Mouse (Mus musculus) gastrocnemius, adult 18-20 months (tissue): ENCODE measurements around the gene Rbfox2. TPM values are rescaled to one million over a fixed set of nuclear protein-coding genes. Genes with fewer than 3 reads are reported as not detected.

ENCODE experiments used
- DNase-seq: peaks from one replicate; pipeline ENCODE4 v3.0.0; 2021; ENCODE audit warnings: low spot score
- total RNA-seq, 2 experiments: library from RNA; stranded (reverse); gene quantifications; 2 replicates each; pipeline ENCODE4 v1.2.3; 2021

Gene Rbfox2
- total RNA-seq, 2 experiments from 2014 or later = 55.1 to 60.4 TPM

GRCm38 (mm10) chr15:77110452-77110851 lies 196.4 kb downstream of the Rbfox2 start:
- DNase-seq = no peak

DNA sequence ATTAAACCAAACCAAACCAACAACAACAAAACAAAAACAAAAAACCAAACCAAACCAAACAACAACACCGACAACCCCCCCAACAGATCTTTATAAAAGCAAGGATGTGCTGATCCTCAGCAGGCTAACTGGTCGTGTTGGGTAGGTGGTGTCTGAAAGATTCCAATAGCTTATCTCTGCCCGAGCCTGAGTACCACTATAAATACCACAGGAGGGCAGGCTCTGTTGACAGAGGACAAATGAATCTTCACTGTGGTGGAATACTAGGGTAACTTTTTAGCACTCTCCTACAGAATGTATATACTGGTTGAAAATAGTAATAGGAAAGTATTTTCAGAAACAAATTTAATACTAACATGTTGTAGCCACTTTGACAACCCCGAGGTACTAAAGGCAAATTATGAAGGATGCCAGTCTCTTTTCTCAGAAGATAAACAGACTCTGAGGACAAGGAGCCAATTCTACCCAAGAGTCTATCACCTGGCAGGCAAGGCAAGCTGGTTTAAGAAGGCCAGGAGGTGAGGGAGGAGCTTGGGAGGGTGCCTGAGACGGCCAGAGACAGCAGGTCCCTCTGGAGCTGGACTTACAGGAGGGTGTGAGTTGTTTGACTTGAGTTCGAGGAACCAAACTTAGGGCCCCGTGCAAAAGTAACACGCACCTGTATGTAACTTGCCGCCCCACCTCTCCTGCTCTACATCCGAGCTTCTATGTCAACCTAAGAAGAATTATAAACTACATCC lies 199.5 kb downstream of the Rbfox2 start:
- DNase-seq = no peak

DNA sequence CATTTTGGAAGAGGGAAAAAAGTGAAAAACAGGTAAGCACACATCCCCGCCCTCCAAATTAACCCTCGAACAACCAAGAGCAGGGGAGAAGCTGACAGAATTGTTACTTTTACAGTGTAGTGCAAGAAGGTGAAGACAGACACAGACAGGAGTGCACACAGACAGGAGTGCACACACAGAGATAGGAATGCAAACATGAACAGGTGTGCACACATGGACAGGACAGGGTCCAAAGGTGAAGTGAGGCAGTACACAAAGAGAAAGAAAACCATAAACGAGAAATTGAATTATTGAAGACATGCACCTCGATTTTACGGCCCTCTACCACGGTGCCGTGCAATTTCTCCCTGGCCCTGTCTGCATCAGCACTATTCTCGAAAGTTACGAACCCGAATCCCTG lies 201.5 kb downstream of the Rbfox2 start:
- no peak for DNase-seq

DNA sequence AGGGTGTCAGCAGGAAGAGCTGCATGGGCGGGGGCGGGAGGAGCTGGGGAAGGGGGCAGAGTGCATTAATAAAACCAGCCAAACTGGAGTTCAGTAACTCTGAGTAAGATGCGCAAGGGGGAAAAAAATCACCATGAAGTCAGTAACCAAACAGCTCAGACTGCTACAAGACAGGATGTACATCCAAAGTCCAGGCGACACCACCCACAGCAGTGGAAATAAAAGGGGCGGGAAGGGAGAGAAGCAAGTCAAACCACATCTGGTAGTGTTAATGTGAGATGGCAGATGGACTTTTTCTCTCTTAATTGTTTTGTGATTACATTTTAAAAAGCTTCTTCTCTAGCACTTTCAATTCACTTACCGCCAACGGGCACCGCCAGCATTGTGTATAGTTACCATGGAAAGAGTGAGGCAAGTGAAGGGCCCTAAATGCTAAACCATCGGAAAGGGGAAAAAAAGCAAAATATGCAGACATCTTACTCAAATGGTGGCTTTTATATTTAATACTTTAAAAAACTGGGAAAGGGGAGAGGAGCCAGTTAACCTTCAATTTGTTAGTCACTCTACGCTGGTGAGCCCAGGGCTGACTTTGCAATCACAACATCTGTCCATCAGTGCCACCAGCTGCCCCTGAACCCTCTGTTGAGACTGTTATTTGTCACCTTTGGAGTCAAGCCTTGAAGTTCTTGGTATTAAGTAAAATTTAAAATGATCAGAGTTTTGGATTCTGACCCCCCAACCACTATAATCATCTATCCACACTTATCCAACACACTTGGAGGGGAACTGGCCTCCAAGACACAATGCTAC lies 202.2 kb downstream of the Rbfox2 start:
- no peak for DNase-seq

- no peak for DNase-seq
Measured at GRCm38 (mm10) chr15:77102685-77103084, 204.1 kb downstream of the Rbfox2 start.

- no peak for DNase-seq
Measured at GRCm38 (mm10) chr15:77099756-77100155, 207.0 kb downstream of the Rbfox2 start.

DNA sequence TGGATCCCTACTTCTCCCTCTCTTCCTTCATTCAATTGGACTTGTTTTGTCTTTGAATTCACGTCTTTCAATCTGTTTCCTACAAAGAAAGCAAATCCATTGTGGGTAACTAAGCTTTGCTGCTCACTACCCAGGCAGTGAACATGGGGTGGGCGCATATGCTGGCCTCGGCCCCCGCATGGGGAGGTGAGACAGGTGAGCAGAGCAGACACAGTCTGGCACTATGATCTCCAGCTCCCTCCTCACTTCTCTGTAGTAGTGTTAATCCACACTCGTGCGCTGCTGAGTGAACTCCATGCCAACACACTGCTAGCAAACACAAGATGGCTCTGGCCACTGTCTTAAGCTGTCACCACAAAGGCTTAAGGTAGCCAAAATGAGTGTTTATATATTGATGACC lies 209.4 kb downstream of the Rbfox2 start:
- DNase-seq = no peak

GRCm38 (mm10) chr15:77095216-77095615 lies 211.6 kb downstream of the Rbfox2 start:
- no peak for DNase-seq

DNA sequence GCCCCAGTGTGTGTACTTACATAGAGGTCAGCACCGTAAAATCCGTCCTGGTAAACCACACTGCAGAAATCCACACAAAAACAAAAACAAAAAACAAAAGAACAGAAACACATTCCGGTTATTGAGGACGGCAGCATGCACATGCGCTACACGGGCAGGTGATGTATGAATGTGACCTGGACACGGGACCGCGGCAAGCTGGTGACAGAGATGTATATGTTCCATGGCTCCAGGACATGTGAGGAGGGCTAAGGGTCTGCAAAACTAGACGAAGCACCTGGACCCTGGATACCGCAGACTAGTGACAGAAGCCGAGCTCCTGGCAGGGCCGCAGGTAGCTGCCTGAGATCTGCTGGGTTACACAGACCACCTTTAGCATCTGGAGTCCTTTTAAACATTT lies 212.4 kb downstream of the Rbfox2 start:
- no peak for DNase-seq

DNA sequence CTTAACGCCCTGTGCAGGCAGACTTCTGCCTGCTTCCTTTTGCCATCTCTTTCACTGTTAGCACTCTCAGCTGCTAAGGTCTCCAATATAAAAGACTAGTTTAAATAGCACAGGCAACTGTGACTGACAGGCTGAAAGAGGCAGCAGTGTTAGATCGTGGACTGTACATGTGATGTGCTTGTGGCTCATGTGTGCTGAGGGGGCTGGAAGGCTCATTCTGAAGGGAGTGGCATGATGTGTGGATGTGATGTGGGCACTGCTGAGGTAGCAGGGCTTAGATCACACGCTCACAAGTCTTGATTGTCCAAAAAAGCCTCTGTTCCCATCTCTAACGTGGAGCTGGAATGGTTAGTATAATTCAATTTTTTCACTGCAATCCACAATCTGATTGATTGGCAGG lies 215.4 kb downstream of the Rbfox2 start:
- no peak for DNase-seq

DNA sequence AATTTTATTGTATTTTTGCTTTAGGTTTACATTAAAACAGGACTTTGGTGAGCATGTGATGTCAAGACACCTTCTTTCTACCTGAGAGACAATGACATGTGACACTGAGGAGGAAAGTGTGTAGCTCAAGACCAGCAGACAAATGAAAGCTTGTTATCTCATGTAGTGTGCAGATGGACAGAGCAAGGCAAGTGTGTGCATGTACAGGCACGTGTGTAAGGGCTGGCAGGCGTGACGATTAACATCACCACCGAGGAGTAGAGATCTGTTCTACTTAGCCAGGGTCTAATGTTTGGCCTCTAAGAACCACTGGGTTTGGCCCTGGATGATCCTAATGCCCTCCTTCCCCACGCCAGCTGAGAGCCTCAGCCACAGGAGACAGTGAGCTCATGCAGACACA lies 216.3 kb downstream of the Rbfox2 start:
- DNase-seq = no peak

GRCm38 (mm10) chr15:77089249-77089648 lies 217.6 kb downstream of the Rbfox2 start:
- no peak for DNase-seq

DNA sequence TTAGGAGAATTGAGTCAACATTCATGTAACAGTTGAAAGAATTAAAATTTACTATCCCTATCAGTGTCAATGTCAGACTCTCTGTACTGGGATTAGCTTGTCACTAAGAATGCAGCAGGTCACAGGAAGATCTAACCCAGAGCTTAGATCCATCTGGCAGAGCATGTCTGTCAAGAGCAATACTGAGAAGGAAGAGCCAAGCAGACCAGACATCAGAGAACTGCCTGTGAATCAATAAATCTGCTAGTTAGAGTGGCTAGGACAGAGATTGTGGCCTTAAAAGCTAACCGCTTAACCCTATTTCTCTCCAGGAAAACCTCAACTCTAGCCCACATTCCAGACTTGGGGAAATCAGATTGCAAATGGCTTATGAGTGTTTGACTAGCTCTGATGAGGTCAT lies 220.3 kb downstream of the Rbfox2 start:
- DNase-seq = no peak

GRCm38 (mm10) chr15:77085818-77086217 lies 221.0 kb downstream of the Rbfox2 start:
- DNase-seq = no peak

GRCm38 (mm10) chr15:77081454-77081853 lies 225.3 kb downstream of the Rbfox2 start:
- peak; percentile 15 for DNase-seq

- DNase-seq = no peak
Measured at GRCm38 (mm10) chr15:77080684-77081254, 226.0 kb downstream of the Rbfox2 start.

DNA sequence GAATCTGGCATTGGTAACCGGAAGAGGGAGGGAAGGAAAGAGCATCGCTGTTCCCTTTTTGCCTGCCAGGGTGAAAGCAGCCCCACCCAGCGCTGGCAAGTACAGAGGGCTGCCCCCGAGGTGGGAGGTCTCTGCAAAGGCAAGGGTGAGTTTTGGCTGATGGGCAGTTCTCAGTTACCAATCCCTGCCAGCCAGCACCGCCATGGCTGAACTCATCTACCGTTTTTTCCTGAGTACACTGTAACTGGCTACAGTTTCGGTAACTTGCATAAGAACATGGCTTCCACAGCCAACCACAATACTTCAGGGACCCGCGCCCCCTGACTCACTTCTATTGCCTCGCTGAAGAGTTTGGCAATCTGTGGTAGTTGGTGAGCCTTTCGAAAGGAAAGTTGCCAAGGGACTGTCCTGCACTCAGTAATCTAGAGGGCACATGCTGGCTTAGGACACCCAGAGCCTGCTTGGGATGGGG lies 226.9 kb downstream of the Rbfox2 start:
- DNase-seq = peak; percentile 71

- peak; percentile 26 for DNase-seq
Measured at GRCm38 (mm10) chr15:77079256-77079822, 227.5 kb downstream of the Rbfox2 start.

- no peak for DNase-seq
Measured at GRCm38 (mm10) chr15:77078786-77079185, 228.0 kb downstream of the Rbfox2 start.

GRCm38 (mm10) chr15:77077906-77078305 lies 228.9 kb downstream of the Rbfox2 start:
- no peak for DNase-seq

GRCm38 (mm10) chr15:77076523-77076922 lies 230.3 kb downstream of the Rbfox2 start:
- peak; percentile 70 for DNase-seq

DNA sequence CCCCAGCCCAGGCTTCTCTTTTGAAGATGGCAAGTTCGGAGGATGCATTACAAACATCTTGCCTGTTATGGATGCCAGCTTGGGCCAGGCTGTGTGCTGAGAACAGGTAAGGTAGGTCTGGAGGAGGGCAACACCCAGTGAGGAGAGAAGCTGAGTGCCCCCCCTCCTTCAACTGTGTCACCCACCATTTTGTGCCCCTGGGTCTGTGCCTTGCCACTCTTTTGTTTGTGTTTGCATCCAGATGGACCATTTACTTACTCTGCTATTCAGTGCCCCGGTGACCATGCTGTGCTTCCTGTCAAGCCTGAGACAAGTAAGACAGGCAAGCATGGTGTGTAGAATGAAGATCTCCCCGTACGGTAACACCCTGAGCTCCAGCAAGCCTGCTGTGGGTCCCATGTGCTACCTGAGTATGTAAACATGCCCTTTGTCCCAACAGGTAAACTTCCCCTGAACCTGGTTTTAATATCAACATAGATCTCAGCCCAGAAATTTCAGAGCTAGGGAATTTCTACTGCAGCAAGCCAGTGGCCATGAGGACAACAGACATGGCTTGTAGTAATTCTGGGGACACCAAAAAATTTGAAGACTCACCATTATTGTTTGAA lies 234.1 kb downstream of the Rbfox2 start:
- DNase-seq = no peak
